Mouse (Mus musculus): ENCODE measurements around the gene Mtrr. TPM values are rescaled to one million over a fixed set of nuclear protein-coding genes. Genes with fewer than 3 reads are reported as not detected.
A peak's percentile ranks its signal among the peaks of the same experiment; 100 is the strongest.

The Mtrr gene
- polyA plus RNA-seq, 1 experiment from 2014 or later, result 21.7 TPM

- H3K4me3 ChIP-seq (ENCODE audit: low read length), result peak within 1 kb of the TSS; percentile 23
- H3K27ac ChIP-seq (ENCODE audit: low read length), result no peak within 1 kb of the TSS
- ATAC-seq (ENCODE audit: low FRiP score, low TSS enrichment), result no peak
- no peaks in the 10 kb centered on the region for H3K9me3 ChIP-seq (ENCODE audit: low read length)
- H3K9ac ChIP-seq (replicated peaks; ENCODE audit: low read length), result no peak within 1 kb of the TSS
- no peaks in the 10 kb centered on the region for H3K27me3 ChIP-seq (ENCODE audit: insufficient read depth, low read length)
- H3K4me2 ChIP-seq (replicated peaks; ENCODE audit: low read depth, low read length), result peak within 1 kb of the TSS; percentile 51
- H3K4me1 ChIP-seq (ENCODE audit: insufficient read depth, low read length), result no peaks in the 10 kb centered on the region
- 10% methylated on average over 10 of the region's 10 CpGs for WGBS
- peaks cover 18% of the 10 kb centered on the region for H3K36me3 ChIP-seq (ENCODE audit: insufficient read depth, low read length)
These were observed 15.2 kb upstream of the Mtrr start, which contains the start of gene 1700001L19Rik for GRCm38 (mm10) chr13:68597199-68597598. 1700001L19Rik (plus strand) TSS chr13:68597421.

GRCm38 (mm10) chr13:68593797-68594196 is 11.8 kb upstream of the Mtrr start:
- H3K27me3 ChIP-seq (ENCODE audit: insufficient read depth, low read length), result no peaks in the 10 kb centered on the region
- peaks cover 47% of the 10 kb centered on the region for H3K36me3 ChIP-seq (ENCODE audit: insufficient read depth, low read length)
- ATAC-seq (ENCODE audit: low FRiP score, low TSS enrichment), result no peak
- 79% methylated on average over 1 of the region's 1 CpGs for WGBS
- H3K4me2 ChIP-seq (replicated peaks; ENCODE audit: low read depth, low read length), result no peak overlapping the region
- no peak overlapping the region for H3K9ac ChIP-seq (replicated peaks; ENCODE audit: low read length)
- H3K27ac ChIP-seq (ENCODE audit: low read length), result no peak overlapping the region
- no peaks in the 10 kb centered on the region for H3K9me3 ChIP-seq (ENCODE audit: low read length)
- peaks cover 4% of the 10 kb centered on the region; the same call in 1 of the 2 replicates for H3K4me1 ChIP-seq (ENCODE audit: insufficient read depth, low read length)
- H3K4me3 ChIP-seq (ENCODE audit: low read length), result no peak overlapping the region

GRCm38 (mm10) chr13:68588352-68588751 is 6.4 kb upstream of the Mtrr start:
- H3K27ac ChIP-seq (ENCODE audit: low read length), result no peak overlapping the region
- H3K9me3 ChIP-seq (ENCODE audit: low read length), result no peaks in the 10 kb centered on the region
- H3K9ac ChIP-seq (replicated peaks; ENCODE audit: low read length), result no peak overlapping the region
- no peaks in the 10 kb centered on the region for H3K27me3 ChIP-seq (ENCODE audit: insufficient read depth, low read length)
- no peak for ATAC-seq (ENCODE audit: low FRiP score, low TSS enrichment)
- no peak overlapping the region for H3K4me2 ChIP-seq (replicated peaks; ENCODE audit: low read depth, low read length)
- H3K36me3 ChIP-seq (ENCODE audit: insufficient read depth, low read length), result peaks cover 89% of the 10 kb centered on the region
- H3K4me3 ChIP-seq (ENCODE audit: low read length), result no peak overlapping the region
- peaks cover 10% of the 10 kb centered on the region for H3K4me1 ChIP-seq (ENCODE audit: insufficient read depth, low read length)

GRCm38 (mm10) chr13:68585441-68585840 is 3.5 kb upstream of the Mtrr start:
- 91% methylated on average over 7 of the region's 7 CpGs for WGBS
- Histone ChIP-seq H3K27ac (ENCODE audit: low read length) (no peak overlapping the region), H3K4me1 (ENCODE audit: insufficient read depth, low read length) (peaks cover 16% of the 10 kb centered on the region), H3K4me3 (ENCODE audit: low read length) (no peak overlapping the region), H3K36me3 (ENCODE audit: insufficient read depth, low read length) (peaks cover 63% of the 10 kb centered on the region), H3K9me3 (ENCODE audit: low read length) (no peaks in the 10 kb centered on the region), H3K4me2 (replicated peaks; ENCODE audit: low read depth, low read length) (no peak overlapping the region), H3K9ac (replicated peaks; ENCODE audit: low read length) (no peak overlapping the region), H3K27me3 (ENCODE audit: insufficient read depth, low read length) (no peaks in the 10 kb centered on the region)
- ATAC-seq (ENCODE audit: low FRiP score, low TSS enrichment), result no peak

GRCm38 (mm10) chr13:68583961-68584360 is 2.0 kb upstream of the Mtrr start:
- Histone ChIP-seq H3K4me1 (ENCODE audit: insufficient read depth, low read length) (peaks cover 21% of the 10 kb centered on the region), H3K9ac (replicated peaks; ENCODE audit: low read length) (no peak overlapping the region), H3K27ac (ENCODE audit: low read length) (no peak overlapping the region), H3K4me2 (replicated peaks; ENCODE audit: low read depth, low read length) (no peak overlapping the region), H3K4me3 (ENCODE audit: low read length) (no peak overlapping the region), H3K27me3 (ENCODE audit: insufficient read depth, low read length) (no peaks in the 10 kb centered on the region), H3K36me3 (ENCODE audit: insufficient read depth, low read length) (peaks cover 51% of the 10 kb centered on the region), H3K9me3 (ENCODE audit: low read length) (no peaks in the 10 kb centered on the region)
- ATAC-seq (ENCODE audit: low FRiP score, low TSS enrichment), result no peak
- WGBS, result 88% methylated on average over 11 of the region's 11 CpGs

- H3K4me2 ChIP-seq (replicated peaks; ENCODE audit: low read depth, low read length), result peak overlapping the region; percentile 83
- peak overlapping the region; percentile 87 for H3K9ac ChIP-seq (replicated peaks; ENCODE audit: low read length)
- H3K27ac ChIP-seq (ENCODE audit: low read length), result peak overlapping the region; percentile 77
- ATAC-seq (ENCODE audit: low FRiP score, low TSS enrichment), result peak; percentile 35
- H3K36me3 ChIP-seq (ENCODE audit: insufficient read depth, low read length), result peaks cover 48% of the 10 kb centered on the region
- H3K9me3 ChIP-seq (ENCODE audit: low read length), result no peaks in the 10 kb centered on the region
- 0% methylated on average over 11 of the region's 11 CpGs for WGBS
- peaks cover 21% of the 10 kb centered on the region for H3K4me1 ChIP-seq (ENCODE audit: insufficient read depth, low read length)
- H3K27me3 ChIP-seq (ENCODE audit: insufficient read depth, low read length), result no peaks in the 10 kb centered on the region
- H3K4me3 ChIP-seq (ENCODE audit: low read length), result peak overlapping the region; percentile 82
These were observed 500 bp upstream of the Mtrr start for GRCm38 (mm10) chr13:68582517-68582780.

GRCm38 (mm10) chr13:68581086-68581740 is 736 bp downstream of the Mtrr start:
- no peak for ATAC-seq (ENCODE audit: low FRiP score, low TSS enrichment)
- Histone ChIP-seq H3K27me3 (ENCODE audit: insufficient read depth, low read length) (no peaks in the 10 kb centered on the region), H3K9me3 (ENCODE audit: low read length) (no peaks in the 10 kb centered on the region), H3K27ac (ENCODE audit: low read length) (peak overlapping the region; percentile 66), H3K4me2 (replicated peaks; ENCODE audit: low read depth, low read length) (peak overlapping the region; percentile 83), H3K36me3 (ENCODE audit: insufficient read depth, low read length) (peaks cover 52% of the 10 kb centered on the region), H3K4me1 (ENCODE audit: insufficient read depth, low read length) (peaks cover 21% of the 10 kb centered on the region), H3K9ac (replicated peaks; ENCODE audit: low read length) (peak overlapping the region; percentile 84), H3K4me3 (ENCODE audit: low read length) (peak overlapping the region; percentile 82)
- 21% methylated on average over 14 of the region's 14 CpGs for WGBS

GRCm38 (mm10) chr13:68577945-68578344 is 4.0 kb downstream of the Mtrr start:
- Histone ChIP-seq H3K27ac (ENCODE audit: low read length) (no peak overlapping the region), H3K27me3 (ENCODE audit: insufficient read depth, low read length) (no peaks in the 10 kb centered on the region), H3K4me1 (ENCODE audit: insufficient read depth, low read length) (peaks cover 27% of the 10 kb centered on the region), H3K9me3 (ENCODE audit: low read length) (no peaks in the 10 kb centered on the region), H3K4me3 (ENCODE audit: low read length) (no peak overlapping the region), H3K36me3 (ENCODE audit: insufficient read depth, low read length) (peaks cover 38% of the 10 kb centered on the region), H3K4me2 (replicated peaks; ENCODE audit: low read depth, low read length) (no peak overlapping the region), H3K9ac (replicated peaks; ENCODE audit: low read length) (no peak overlapping the region)
- no peak for ATAC-seq (ENCODE audit: low FRiP score, low TSS enrichment)
- WGBS, result 89% methylated on average over 7 of the region's 7 CpGs

GRCm38 (mm10) chr13:68574398-68574797 is 7.6 kb downstream of the Mtrr start:
- H3K36me3 ChIP-seq (ENCODE audit: insufficient read depth, low read length), result peaks cover 57% of the 10 kb centered on the region
- H3K27me3 ChIP-seq (ENCODE audit: insufficient read depth, low read length), result no peaks in the 10 kb centered on the region
- no peak overlapping the region for H3K9ac ChIP-seq (replicated peaks; ENCODE audit: low read length)
- H3K4me3 ChIP-seq (ENCODE audit: low read length), result no peak overlapping the region
- H3K27ac ChIP-seq (ENCODE audit: low read length), result no peak overlapping the region
- no peak for ATAC-seq (ENCODE audit: low FRiP score, low TSS enrichment)
- 77% methylated on average over 4 of the region's 4 CpGs for WGBS
- H3K9me3 ChIP-seq (ENCODE audit: low read length), result no peaks in the 10 kb centered on the region
- no peak overlapping the region for H3K4me2 ChIP-seq (replicated peaks; ENCODE audit: low read depth, low read length)
- H3K4me1 ChIP-seq (ENCODE audit: insufficient read depth, low read length), result peaks cover 23% of the 10 kb centered on the region

GRCm38 (mm10) chr13:68572966-68573913 is 8.7 kb downstream of the Mtrr start:
- ATAC-seq (ENCODE audit: low FRiP score, low TSS enrichment), result peak; percentile 90
- 35% methylated on average over 10 of the region's 10 CpGs for WGBS
- no peaks in the 10 kb centered on the region for H3K9me3 ChIP-seq (ENCODE audit: low read length)
- H3K4me3 ChIP-seq (ENCODE audit: low read length), result no peak overlapping the region
- H3K9ac ChIP-seq (replicated peaks; ENCODE audit: low read length), result peak overlapping the region; percentile 50; the same call in 1 of the 2 replicates
- peaks cover 57% of the 10 kb centered on the region for H3K36me3 ChIP-seq (ENCODE audit: insufficient read depth, low read length)
- H3K27ac ChIP-seq (ENCODE audit: low read length), result peak overlapping the region; percentile 90
- H3K27me3 ChIP-seq (ENCODE audit: insufficient read depth, low read length), result no peaks in the 10 kb centered on the region
- peaks cover 23% of the 10 kb centered on the region for H3K4me1 ChIP-seq (ENCODE audit: insufficient read depth, low read length)
- H3K4me2 ChIP-seq (replicated peaks; ENCODE audit: low read depth, low read length), result no peak overlapping the region

Data from kidney, embryonic 16.5 days (tissue).